Mouse (Mus musculus) thymus, postnatal 4 days (tissue): ENCODE results near the gene Gse1.

ENCODE experiments used
- DNase-seq: peaks from one replicate; pipeline ENCODE4 v3.0.0; 2021

The Gse1 gene

DNA sequence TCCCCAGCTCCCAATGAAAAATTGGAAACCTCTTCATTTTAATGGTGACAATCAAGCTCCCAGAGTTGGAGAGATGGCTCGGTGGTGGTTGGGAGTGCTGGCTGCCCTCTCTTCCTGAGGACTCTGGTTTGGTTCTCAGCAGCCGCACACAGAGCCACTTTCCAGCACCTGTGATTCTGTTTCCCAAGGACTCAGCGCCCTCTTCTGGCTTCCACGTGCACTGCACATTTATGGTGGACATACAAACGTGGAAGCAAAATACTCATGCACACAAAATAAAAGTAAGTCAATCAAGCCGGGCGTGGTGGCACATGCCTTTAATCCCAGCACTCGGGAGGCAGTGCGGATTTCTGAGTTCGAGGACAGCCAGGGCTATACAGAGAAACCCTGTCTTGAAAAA, 16.3 kb downstream of the Gse1 start:
- no peak for DNase-seq

DNA sequence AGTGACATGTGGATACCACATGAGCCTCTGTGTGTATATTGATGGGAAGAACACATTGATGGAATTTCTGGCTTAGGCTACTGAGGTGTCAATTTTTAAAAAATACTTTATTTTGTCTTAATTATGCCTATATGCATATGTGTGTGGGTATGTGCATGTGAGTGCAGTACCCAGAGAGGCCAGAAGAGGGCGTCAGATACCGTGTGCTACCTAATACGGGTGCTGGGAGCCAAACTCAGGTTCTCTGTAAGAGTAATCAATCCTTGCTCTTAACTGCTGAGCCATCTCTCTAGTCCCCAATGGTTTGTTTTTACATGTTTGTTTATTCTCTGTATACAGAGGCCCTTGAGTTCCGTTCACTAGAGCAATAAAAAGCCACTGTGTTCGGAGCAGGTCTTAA, 19.4 kb downstream of the Gse1 start:
- DNase-seq, result no peak

DNA sequence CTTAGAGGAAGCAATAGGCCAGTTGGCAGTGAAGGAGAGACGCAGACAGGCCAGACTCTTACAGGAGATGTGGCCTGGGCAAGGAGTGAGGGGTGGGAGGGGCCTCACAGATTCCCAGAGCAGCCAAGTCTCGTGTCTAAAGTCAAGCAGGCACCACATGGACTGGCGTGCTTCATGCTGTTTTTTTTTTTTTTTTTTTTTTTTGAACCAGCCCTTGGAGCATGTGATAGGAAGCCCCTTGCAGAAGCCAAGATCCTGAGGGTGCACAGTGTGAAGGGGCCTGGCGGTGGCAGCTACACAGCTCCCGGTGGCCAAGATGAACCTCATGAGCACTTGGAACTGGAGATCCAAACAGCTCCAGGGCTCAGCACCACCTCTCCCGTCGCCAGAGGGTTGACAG, 19.8 kb downstream of the Gse1 start:
- DNase-seq, result no peak

- DNase-seq, result no peak
These were observed 20.2 kb downstream of the Gse1 start for GRCm38 (mm10) chr8:120248451-120248850.

DNA sequence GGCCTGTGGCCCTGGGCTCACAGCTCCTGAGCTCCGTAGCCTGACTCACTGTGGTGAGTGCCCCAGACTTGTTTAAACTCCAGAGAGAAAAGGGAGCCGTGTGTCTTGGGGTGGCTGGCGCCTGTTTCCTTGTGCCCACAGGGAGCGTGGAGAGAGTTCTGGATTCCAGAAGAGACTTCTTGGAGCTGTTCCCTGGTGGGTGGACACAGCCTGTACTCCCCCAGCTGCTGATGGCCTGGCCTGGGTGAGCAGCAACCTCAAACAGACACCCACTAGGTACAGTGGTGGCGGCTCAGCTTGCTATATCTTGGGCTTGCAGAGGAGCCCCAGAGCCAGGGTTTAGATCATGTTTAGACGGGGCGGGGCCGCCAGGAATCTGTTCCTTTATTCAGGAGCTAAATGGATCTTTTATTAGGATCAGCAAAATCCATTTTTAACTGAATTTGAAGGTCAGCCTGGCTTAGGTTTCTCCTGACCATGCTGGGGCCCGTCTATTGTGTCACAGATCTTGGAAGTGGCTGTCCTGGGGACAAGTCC, 21.6 kb downstream of the Gse1 start:
- DNase-seq, result no peak

DNA sequence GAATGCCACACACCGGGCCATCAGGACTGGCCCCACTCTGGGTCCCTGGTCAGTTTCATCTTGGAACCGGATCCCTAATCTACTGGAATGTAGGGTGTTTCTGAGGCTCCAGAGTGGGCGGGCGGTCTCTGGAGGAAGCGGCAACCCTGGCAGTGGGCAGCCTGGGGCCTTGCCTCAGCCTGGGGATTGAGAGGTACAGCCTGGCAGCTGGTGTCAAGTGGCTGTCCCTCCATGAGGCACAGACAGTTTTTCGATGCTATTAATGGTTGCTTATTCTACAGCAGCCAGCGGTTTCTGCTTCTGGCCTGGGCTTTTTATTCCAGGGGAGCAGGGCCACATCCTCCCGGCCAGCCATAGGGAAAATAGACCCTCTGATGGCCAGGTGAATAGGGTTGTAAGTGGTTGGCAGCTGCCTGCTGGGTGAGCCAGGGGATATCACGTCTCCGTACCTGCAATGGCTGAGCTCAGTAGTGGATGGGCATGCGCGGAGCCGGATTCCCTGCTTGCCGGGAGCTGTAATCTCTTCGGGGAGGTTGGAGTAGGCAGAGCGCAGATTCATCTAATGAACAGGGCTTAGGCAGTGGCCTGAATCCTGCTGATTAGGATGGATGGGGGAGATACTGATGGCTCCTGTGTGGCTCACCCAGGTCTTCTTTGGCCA, 22.6 kb downstream of the Gse1 start:
- no peak for DNase-seq

DNA sequence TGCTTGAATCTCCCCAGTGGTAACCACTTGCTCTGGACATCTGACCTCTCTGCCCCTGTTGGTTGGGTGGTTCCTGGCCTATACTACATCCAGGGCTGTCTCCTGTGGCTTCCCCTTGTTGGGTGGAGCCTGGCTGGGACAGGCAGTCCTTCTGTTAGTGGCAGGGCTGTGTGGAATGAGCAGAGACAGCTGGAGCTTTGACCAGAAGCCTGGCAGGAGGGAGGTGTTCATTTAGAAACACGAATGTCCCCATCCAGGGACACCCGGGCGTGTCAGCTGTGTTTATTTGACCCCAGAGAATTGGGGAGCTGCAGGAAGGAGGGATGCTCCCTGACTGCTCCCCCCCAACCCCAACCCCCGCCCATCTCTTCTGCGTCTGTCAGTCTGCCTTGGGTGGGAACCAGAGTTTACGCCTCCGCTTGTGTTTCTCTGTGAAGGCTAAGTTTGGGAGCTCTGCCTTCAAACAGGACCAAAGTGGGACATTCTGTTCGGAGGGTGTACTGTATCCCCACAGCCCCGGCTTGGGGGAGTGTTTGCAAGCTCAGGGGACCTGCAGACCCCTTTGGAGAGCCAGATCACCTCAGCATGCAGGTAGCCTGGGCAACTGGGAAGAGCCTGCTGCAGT, 23.3 kb downstream of the Gse1 start:
- DNase-seq, result no peak

DNA sequence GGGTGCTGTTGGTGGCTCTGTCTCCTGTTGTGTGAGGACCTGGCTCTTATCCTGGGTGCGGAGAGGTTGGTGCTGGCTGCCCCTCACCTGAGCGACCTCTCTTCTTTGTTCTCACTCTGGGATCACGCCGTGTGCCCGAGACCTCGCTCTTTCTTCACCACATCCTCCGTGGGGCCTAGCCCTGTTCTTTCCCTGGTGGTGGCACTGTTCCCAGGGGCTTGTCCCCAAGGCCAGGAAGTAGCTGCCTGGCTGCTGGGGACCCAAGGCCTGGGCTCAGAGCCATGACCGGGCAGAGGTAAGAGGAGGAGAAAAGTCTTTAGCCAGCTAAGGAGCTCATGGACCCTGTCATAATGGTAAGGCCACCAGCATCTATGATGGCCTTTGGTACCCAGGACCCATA, 25.4 kb downstream of the Gse1 start:
- no peak for DNase-seq

DNA sequence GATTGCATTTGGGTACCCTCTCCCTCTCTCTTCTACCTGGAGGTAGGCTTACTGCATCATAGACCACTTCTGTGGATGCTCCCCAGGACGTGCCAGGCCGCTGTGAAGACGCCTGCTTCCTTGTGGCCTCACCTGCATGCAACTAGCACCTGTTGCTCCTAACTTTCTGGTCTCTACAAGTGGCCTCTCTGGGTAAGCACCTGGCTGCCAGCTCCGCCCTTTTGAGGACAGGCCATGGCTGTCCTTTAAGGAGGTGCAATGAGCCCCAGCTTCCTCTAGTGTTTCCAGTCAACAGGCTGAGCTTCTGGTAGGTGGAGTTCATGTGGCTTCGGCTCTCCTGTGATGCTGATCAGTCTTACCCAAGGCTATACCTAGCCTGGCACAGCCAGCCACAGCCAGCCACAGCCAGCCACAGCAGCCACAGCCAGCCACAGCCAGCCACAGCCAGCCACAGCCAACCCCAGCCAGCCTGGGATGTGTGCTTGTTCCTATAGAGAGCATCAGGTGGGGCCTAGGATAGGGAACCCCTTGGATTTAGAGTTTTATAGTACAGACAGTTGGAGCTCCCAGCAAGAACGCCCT, 27.2 kb downstream of the Gse1 start:
- no peak for DNase-seq

GRCm38 (mm10) chr8:120256958-120257357, 28.7 kb downstream of the Gse1 start:
- DNase-seq, result no peak

GRCm38 (mm10) chr8:120259206-120259605, 30.9 kb downstream of the Gse1 start:
- DNase-seq, result no peak

GRCm38 (mm10) chr8:120260677-120261076, 32.4 kb downstream of the Gse1 start:
- DNase-seq, result no peak

- DNase-seq, result no peak
These were observed 33.3 kb downstream of the Gse1 start for GRCm38 (mm10) chr8:120261338-120262120.

- no peak for DNase-seq
These were observed 35.6 kb downstream of the Gse1 start for GRCm38 (mm10) chr8:120263879-120264278.

DNA sequence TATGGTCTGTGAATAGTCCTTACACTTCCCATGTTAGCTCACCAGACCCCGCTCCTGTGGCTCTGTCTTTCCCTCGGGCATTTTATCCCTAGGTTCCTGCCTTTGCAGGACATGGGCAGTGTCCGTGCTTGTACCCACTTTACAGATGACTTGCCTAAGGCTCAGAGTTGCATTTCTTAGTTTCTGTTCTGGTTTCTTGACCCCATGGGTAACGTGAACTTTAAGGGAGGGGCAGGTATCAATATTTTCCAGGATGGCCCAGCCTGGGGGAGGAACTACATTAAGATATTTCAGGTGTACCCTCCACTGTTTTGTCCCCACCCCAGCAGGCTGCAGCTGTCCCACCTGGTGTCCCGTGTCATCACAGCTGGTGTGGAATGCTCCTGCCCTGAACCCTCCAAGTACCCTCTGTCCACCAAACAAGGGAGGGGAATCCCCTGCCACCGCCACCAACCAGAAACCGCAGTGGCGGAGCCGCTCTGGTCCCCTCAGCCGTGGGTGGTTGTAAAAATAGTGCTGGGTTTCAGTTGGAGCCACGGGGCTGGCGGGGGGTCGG, 36.2 kb downstream of the Gse1 start:
- no peak for DNase-seq

DNA sequence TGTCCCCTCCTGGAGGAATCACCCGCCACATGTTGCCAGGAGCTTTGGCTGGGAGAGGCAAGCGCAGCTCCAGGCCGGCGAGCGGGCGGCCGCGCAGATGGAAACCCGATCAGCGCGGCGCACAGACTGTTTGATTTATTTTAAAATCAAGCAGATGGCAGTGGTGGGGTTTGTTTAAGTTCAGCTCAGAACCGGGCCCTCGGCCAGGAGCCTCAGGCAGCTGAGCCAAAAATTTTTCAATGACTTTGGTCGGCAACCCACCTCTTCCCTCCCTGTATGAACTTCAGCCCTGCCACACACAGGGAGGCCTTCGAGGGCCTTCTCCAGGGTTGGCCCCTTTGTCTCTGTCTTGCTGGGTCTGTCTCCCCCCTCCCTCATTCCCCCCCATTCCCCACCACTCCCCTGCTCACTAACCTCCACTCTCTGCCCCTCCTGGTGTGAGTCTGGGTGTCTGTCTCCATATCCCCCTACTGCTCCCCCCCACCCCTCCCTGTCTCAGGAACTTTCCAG, 36.7 kb downstream of the Gse1 start:
- DNase-seq, result no peak

GRCm38 (mm10) chr8:120265471-120265870, 37.2 kb downstream of the Gse1 start:
- DNase-seq, result no peak

DNA sequence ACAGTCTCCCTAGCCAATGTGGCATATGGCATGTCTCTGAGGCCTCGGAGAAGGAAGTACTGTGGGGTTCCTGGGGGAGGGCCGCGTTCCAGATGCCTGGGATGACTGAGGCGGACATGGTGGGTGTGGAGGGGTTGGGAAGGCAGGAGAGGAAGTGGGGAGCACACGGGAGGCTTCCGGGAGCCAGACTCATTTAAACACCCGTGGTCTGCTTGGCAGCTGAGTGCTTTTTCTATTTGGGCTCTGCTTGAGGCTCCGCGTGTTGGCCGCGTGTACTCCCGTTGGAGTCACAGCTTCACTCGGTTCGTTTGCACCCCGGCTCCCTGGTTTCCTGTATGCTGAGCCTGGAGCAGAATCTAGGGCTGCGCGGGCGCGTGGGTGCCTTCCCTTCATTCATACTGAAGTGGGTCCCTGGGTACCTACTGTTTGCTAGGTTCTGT, 40.3 kb downstream of the Gse1 start:
- DNase-seq, result no peak

GRCm38 (mm10) chr8:120270449-120270848, 42.2 kb downstream of the Gse1 start:
- DNase-seq, result no peak

GRCm38 (mm10) chr8:120273430-120273829, 45.2 kb downstream of the Gse1 start:
- DNase-seq, result no peak

DNA sequence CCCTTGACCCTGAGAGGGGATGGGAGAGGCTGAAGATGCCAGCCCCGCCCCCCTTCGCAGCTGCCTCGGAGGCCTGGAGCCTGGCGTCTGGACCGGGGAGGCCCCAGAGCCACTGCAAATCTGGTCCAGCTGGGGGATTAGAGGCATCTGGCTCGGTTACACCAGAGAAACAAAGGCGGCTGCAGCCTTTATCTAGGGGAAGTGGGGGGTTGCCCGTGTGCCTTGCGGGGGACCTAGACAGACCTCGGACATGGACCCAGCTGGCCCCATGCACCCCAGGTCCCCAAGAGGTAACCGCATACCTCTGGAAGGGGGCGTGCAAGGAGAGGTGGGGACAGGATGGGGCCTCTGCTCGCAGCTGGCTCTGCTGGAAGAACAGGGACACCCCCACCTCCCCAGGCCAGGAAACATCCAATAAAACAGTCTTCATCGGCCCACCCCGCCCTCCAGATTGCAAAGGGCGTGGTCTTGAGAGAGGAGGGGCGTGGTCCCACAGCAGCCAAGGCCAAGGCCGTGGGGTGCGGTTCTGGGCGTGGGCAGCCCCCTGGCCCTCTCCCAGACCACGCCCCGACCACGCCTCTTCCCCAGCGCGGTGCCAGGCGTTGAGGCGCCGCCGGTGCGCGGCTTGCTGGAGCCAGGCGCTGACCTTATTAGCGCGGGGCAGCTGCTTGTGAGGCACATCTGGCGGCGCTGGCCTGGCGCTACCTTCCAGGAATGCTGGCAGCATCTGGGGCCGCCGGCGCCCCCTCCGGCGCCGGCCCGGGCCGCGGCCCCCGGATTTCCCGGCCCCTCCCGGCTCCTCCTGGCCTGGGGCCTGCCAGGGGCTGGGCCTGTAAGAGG, 48.0 kb downstream of the Gse1 start:
- DNase-seq, result peak; percentile 82

GRCm38 (mm10) chr8:120276891-120277426, 48.7 kb downstream of the Gse1 start:
- peak; percentile 73 for DNase-seq
